Mouse (Mus musculus): ENCODE data around the gene Hspe1. TPM values are rescaled to one million over a fixed set of nuclear protein-coding genes. Genes with fewer than 3 reads are reported as not detected.
"Not testable (repeated sequence)": the region's sequence is repeated elsewhere in the genome, so short reads cannot be mapped to it uniquely, and the experiment has no call there.

Hspe1 gene
- total RNA-seq, 2 experiments from 2014 or later = 119 to 162 TPM

- no peak for ATAC-seq (ENCODE audit: poor library complexity, severe bottlenecking)
These were observed 5.8 kb upstream of the Hspe1 start for GRCm38 (mm10) chr1:55082106-55082505.

GRCm38 (mm10) chr1:55085781-55086366 is 2.1 kb upstream of the Hspe1 start:
- ATAC-seq (ENCODE audit: poor library complexity, severe bottlenecking) = no peak

GRCm38 (mm10) chr1:55086868-55087400 is 998 bp upstream of the Hspe1 start:
- peak; percentile 3; the same call in 1 of the 2 replicates for ATAC-seq (ENCODE audit: poor library complexity, severe bottlenecking)

- peak; percentile 21 for ATAC-seq (ENCODE audit: poor library complexity, severe bottlenecking)
These were observed 479 bp upstream of the Hspe1 start for GRCm38 (mm10) chr1:55087401-55087904.

GRCm38 (mm10) chr1:55088611-55089497 is 922 bp downstream of the Hspe1 start:
- ATAC-seq (ENCODE audit: poor library complexity, severe bottlenecking) = no peak

GRCm38 (mm10) chr1:55089498-55090064 is 1.6 kb downstream of the Hspe1 start:
- ATAC-seq (ENCODE audit: poor library complexity, severe bottlenecking) = no peak

GRCm38 (mm10) chr1:55092056-55092455 is 4.1 kb downstream of the Hspe1 start:
- ATAC-seq (ENCODE audit: poor library complexity, severe bottlenecking) = no peak

GRCm38 (mm10) chr1:55092469-55092868 is 4.5 kb downstream of the Hspe1 start:
- no peak for ATAC-seq (ENCODE audit: poor library complexity, severe bottlenecking)

- ATAC-seq (ENCODE audit: poor library complexity, severe bottlenecking) = no peak
These were observed 19.1 kb downstream of the Hspe1 start for GRCm38 (mm10) chr1:55106919-55107585.

GRCm38 (mm10) chr1:55107644-55108043 is 19.7 kb downstream of the Hspe1 start:
- no peak for ATAC-seq (ENCODE audit: poor library complexity, severe bottlenecking)

- no peak for ATAC-seq (ENCODE audit: poor library complexity, severe bottlenecking)
These were observed 20.5 kb downstream of the Hspe1 start for GRCm38 (mm10) chr1:55108473-55108872.

- no peak for ATAC-seq (ENCODE audit: poor library complexity, severe bottlenecking)
These were observed 21.3 kb downstream of the Hspe1 start for GRCm38 (mm10) chr1:55109066-55109766.

- no peak for ATAC-seq (ENCODE audit: poor library complexity, severe bottlenecking)
These were observed 35.1 kb downstream of the Hspe1 start for GRCm38 (mm10) chr1:55123046-55123445.

- ATAC-seq (ENCODE audit: poor library complexity, severe bottlenecking) = no peak
These were observed 35.6 kb downstream of the Hspe1 start for GRCm38 (mm10) chr1:55123561-55123960.

GRCm38 (mm10) chr1:55124136-55124535 is 36.2 kb downstream of the Hspe1 start:
- not testable (repeated sequence) for ATAC-seq (ENCODE audit: poor library complexity, severe bottlenecking)

GRCm38 (mm10) chr1:55129716-55130115 is 41.8 kb downstream of the Hspe1 start:
- ATAC-seq (ENCODE audit: poor library complexity, severe bottlenecking) = no peak

GRCm38 (mm10) chr1:55130190-55130916 is 42.4 kb downstream of the Hspe1 start:
- no peak for ATAC-seq (ENCODE audit: poor library complexity, severe bottlenecking)

- ATAC-seq (ENCODE audit: poor library complexity, severe bottlenecking) = peak; percentile 93
These were observed 43.0 kb downstream of the Hspe1 start, which contains the start of gene Mob4 for GRCm38 (mm10) chr1:55130943-55131401. Mob4 (plus strand) TSS chr1:55131231.

GRCm38 (mm10) chr1:55131424-55132014 is 43.6 kb downstream of the Hspe1 start:
- peak; percentile 20 for ATAC-seq (ENCODE audit: poor library complexity, severe bottlenecking)
